Mouse (Mus musculus): ENCODE measurements around the gene Grb14. TPM values are rescaled to one million over a fixed set of nuclear protein-coding genes. Genes with fewer than 3 reads are reported as not detected.

The Grb14 gene
- total and polyA plus RNA-seq, 3 experiments: 0.61 to 0.85 (median 0.74) TPM

- H3K36me3 ChIP-seq (replicated peaks in 1 of 2; ENCODE audit: control insufficient read depth in 1 of 2, insufficient read depth in 1 of 2, low read length in 1 of 2): no peaks in the 10 kb centered on the region
- H3K9ac ChIP-seq (ENCODE audit: insufficient read depth, low read depth): peak overlapping the region; percentile 18
- no peak overlapping the region for H3K27ac ChIP-seq (ENCODE audit: insufficient read depth, low read depth)
- peak overlapping the region; percentile 53 for H3K4me2 ChIP-seq (ENCODE audit: insufficient read depth, low read depth, poor library complexity, severe bottlenecking)
- in situ Hi-C loops (cut with MboI; ENCODE audit: low pct_ligation_motif_present, low pct_unique_long_range_greater_than_20kb, low sequenced_read_pairs) (loop anchor here (25.0 kb wide), 1 partner anchor 315 kb away; no protein-coding TSS in a partner anchor), dilution Hi-C loops (cut with MboI; ENCODE audit: extremely low pct_ligation_motif_present, extremely low pct_unique_long_range_greater_than_20kb, low sequenced_read_pairs) (no loop called here)
- DNase-seq (ENCODE audit: extremely low read depth): peak; percentile 41
- no peaks in the 10 kb centered on the region for H3K9me3 ChIP-seq (replicated peaks; ENCODE audit: low read length)
- H3K4me1 ChIP-seq (ENCODE audit: control insufficient read depth in 1 of 2, insufficient read depth in 2 of 2): peaks cover 0 to 5% of the 10 kb centered on the region in 2 experiments; a peak in 1 of 4 replicates
- H3K4me3 ChIP-seq (replicated peaks in 1 of 3; ENCODE audit: low read depth in 2 of 3, low read length in 2 of 3, poor library complexity in 1 of 3): peak overlapping the region; percentile 40 to 81 (median 62)
- no peaks in the 10 kb centered on the region for H3K79me2 ChIP-seq (replicated peaks; ENCODE audit: control insufficient read depth, extremely low read depth, insufficient read depth, poor library complexity, severe bottlenecking)
- H3K27me3 ChIP-seq (replicated peaks): no peaks in the 10 kb centered on the region
- TF ChIP-seq RAD21 (IDR thresholded peaks at IDR 0.05; ENCODE audit: low read depth, low read length) (peak; percentile 46), SMC3 (IDR thresholded peaks at IDR 0.05; ENCODE audit: low read depth, low read length) (peak; percentile 47), USF2 (conservative IDR thresholded peaks at IDR 0.05; ENCODE audit: low read depth, low read length) (no peak), CHD1 (IDR thresholded peaks at IDR 0.05; ENCODE audit: low read depth, low read length) (no peak), CTCF (conservative IDR thresholded peaks at IDR 0.05 in 1 of 2, IDR thresholded peaks at IDR 0.05 in 1 of 2; ENCODE audit: low read depth in 2 of 2, low read length in 2 of 2) (peak in 1 of 2 experiments; percentile 59; a peak in 2 of 4 replicates)
These were observed 2.2 kb downstream of the Grb14 start for GRCm38 (mm10) chr2:65022363-65023240.

- Histone ChIP-seq H3K4me1 (ENCODE audit: control insufficient read depth in 1 of 2, insufficient read depth in 2 of 2) (peaks cover 0 to 5% of the 10 kb centered on the region in 2 experiments; a peak in 1 of 4 replicates), H3K27me3 (replicated peaks) (no peaks in the 10 kb centered on the region), H3K9me3 (replicated peaks; ENCODE audit: low read length) (no peaks in the 10 kb centered on the region), H3K9ac (ENCODE audit: insufficient read depth, low read depth) (no peak overlapping the region), H3K79me2 (replicated peaks; ENCODE audit: control insufficient read depth, extremely low read depth, insufficient read depth, poor library complexity, severe bottlenecking) (no peaks in the 10 kb centered on the region), H3K36me3 (replicated peaks in 1 of 2; ENCODE audit: control insufficient read depth in 1 of 2, insufficient read depth in 1 of 2, low read length in 1 of 2) (no peaks in the 10 kb centered on the region), H3K4me2 (ENCODE audit: insufficient read depth, low read depth, poor library complexity, severe bottlenecking) (peak overlapping the region; percentile 53), H3K27ac (ENCODE audit: insufficient read depth, low read depth) (no peak overlapping the region), H3K4me3 (replicated peaks in 1 of 3; ENCODE audit: low read depth in 2 of 3, low read length in 2 of 3, poor library complexity in 1 of 3) (peak overlapping the region in 1 of 3 experiments; percentile 81)
- no peak for DNase-seq (ENCODE audit: extremely low read depth)
- no peak for TF ChIP-seq MAFK (IDR thresholded peaks at IDR 0.05; ENCODE audit: insufficient replicate concordance, low read length)
- TF ChIP-seq CHD1 (IDR thresholded peaks at IDR 0.05; ENCODE audit: low read depth, low read length): no peak
- TF ChIP-seq JUN (IDR thresholded peaks at IDR 0.05; ENCODE audit: insufficient read depth, low read depth, low read length): no peak
- no peak for TF ChIP-seq ELF1 (IDR thresholded peaks at IDR 0.05; ENCODE audit: low read depth, low read length)
- no peak for TF ChIP-seq GABPA (IDR thresholded peaks at IDR 0.05; ENCODE audit: insufficient replicate concordance, low read depth, low read length)
- TF ChIP-seq USF1 (IDR thresholded peaks at IDR 0.05; ENCODE audit: low read depth, low read length): no peak
- no peak for TF ChIP-seq EP300 (IDR thresholded peaks at IDR 0.05; ENCODE audit: low read length)
- no peak for TF ChIP-seq ZNF384 (IDR thresholded peaks at IDR 0.05; ENCODE audit: low read depth, low read length)
- no peak for TF ChIP-seq SIN3A (IDR thresholded peaks at IDR 0.05; ENCODE audit: low read length)
- TF ChIP-seq NRF1 (IDR thresholded peaks at IDR 0.05; ENCODE audit: low read depth, low read length): no peak
- TF ChIP-seq RAD21 (IDR thresholded peaks at IDR 0.05; ENCODE audit: low read depth, low read length): no peak
- no peak for TF ChIP-seq RCOR1 (conservative IDR thresholded peaks at IDR 0.05; ENCODE audit: low read depth, low read length)
- dilution Hi-C loops (cut with MboI; ENCODE audit: extremely low pct_ligation_motif_present, extremely low pct_unique_long_range_greater_than_20kb, low sequenced_read_pairs) (no loop called here), in situ Hi-C loops (cut with MboI; ENCODE audit: low pct_ligation_motif_present, low pct_unique_long_range_greater_than_20kb, low sequenced_read_pairs) (loop anchor here (25.0 kb wide), 1 partner anchor 315 kb away; no protein-coding TSS in a partner anchor)
These were observed 3.0 kb downstream of the Grb14 start for GRCm38 (mm10) chr2:65021691-65022362.
